Mouse (Mus musculus) forebrain, embryonic 15.5 days (tissue): ENCODE results near the gene Tspan9. TPM values are rescaled to one million over a fixed set of nuclear protein-coding genes. Genes with fewer than 3 reads are reported as not detected.
A peak's percentile ranks its signal among the peaks of the same experiment; 100 is the strongest.

Source experiments
- ATAC-seq: fragments of 200-750 bp; cut with Nextera tagmentation; replicated peaks from 2 replicates; pipeline ENCODE4 v1.8.0; 2017; ENCODE audit warnings: mild to moderate bottlenecking, moderate TSS enrichment, moderate library complexity
- H3K27ac ChIP-seq: fragments of 300-500 bp; sonication (generic); replicated peaks from 2 replicates; pipeline ENCODE4 v1.5.1; 2015; ENCODE audit warnings: mild to moderate bottlenecking, inconsistent platforms
- H3K27me3 ChIP-seq: fragments of 300-500 bp; sonication (generic); 2 replicates; pipeline ENCODE4 v1.6.1; 2015; ENCODE audit warnings: inconsistent platforms
- H3K36me3 ChIP-seq: fragments of 300-500 bp; sonication (generic); 2 replicates; pipeline ENCODE4 v1.6.1; 2015; ENCODE audit warnings: mild to moderate bottlenecking, inconsistent platforms
- H3K4me1 ChIP-seq: fragments of 300-500 bp; sonication (generic); 2 replicates; pipeline ENCODE4 v1.6.1; 2015; ENCODE audit warnings: inconsistent platforms
- H3K4me2 ChIP-seq: fragments of 300-500 bp; sonication (generic); replicated peaks from 2 replicates; pipeline ENCODE4 v1.6.1; 2015; ENCODE audit warnings: mild to moderate bottlenecking, inconsistent platforms
- H3K4me3 ChIP-seq: fragments of 300-500 bp; sonication (generic); 2 replicates; pipeline ENCODE4 v1.5.1; 2015; ENCODE audit warnings: mild to moderate bottlenecking, inconsistent platforms
- H3K9ac ChIP-seq: fragments of 300-500 bp; sonication (generic); replicated peaks from 2 replicates; pipeline ENCODE4 v1.6.1; 2015; ENCODE audit warnings: mild to moderate bottlenecking, inconsistent platforms
- H3K9me3 ChIP-seq: fragments of 300-500 bp; sonication (generic); 2 replicates; pipeline ENCODE4 v1.6.1; 2016; ENCODE audit warnings: inconsistent platforms
- WGBS: fragments of 180-500 bp; shearing (Covaris S2); methylation state at CpG from one replicate; pipeline ENCODE4 v1.1.7; 2015; ENCODE audit warnings: mixed read lengths; 5-methylcytosine and 5-hydroxymethylcytosine counted together
- polyA plus RNA-seq: library from polyadenylated mRNA; unstranded; fragments of >200 nt; fragmentation: Nextera tagmentation; extraction: Ambion mirVana; gene quantifications from 2 replicates; pipeline ENCODE4 v1.2.1, GENCODE M21; 2015

Tspan9 gene
- polyA plus RNA-seq, 1 experiment from 2014 or later, result 45.9 TPM

DNA sequence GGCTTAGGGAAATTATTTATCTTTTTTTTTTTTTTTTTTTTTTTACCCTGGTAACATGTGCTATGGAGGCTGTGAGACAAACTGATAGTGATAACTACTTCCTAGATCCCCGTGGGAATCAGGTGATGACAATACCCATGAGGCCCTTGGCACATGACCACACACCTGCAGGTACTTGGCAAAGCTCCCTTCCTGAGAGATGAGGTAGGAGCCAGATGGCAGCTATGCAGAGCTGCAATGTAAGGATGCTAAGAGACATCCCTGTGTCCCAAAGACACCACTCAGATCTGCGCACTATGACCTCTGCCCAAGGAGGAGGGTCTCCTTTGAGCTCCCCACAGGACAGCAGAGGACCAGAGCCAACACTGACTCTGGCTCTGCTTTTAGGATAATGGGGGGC lies 144.3 kb downstream of the Tspan9 start:
- Histone ChIP-seq H3K27ac (no peak overlapping the region), H3K9me3 (no peaks in the 10 kb centered on the region), H3K36me3 (no peaks in the 10 kb centered on the region), H3K9ac (no peak overlapping the region), H3K4me1 (peaks cover 11% of the 10 kb centered on the region; the same call in 1 of the 2 replicates), H3K27me3 (no peaks in the 10 kb centered on the region), H3K4me2 (no peak overlapping the region), H3K4me3 (no peak overlapping the region)
- WGBS, result 81% methylated on average over 2 of the region's 2 CpGs
- ATAC-seq, result no peak

DNA sequence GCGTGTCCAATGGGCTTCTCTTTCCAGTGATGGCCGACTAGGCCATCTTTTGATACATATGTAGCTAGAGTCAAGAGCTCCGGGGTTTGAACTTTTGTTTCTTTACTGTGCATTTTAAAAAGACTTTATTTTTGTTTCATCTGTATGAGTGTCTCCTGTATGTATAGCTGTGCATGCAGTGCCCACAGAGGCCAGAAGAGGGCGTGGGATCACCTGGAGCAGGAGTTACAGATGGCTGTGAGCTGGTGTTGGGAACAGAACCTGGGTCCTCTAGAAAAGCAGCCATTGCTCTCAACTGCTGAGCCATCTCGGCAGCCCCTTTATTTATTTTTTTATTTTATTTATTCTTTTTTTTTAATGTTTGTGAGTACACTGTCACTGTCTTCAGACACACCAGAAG lies 146.5 kb downstream of the Tspan9 start:
- Histone ChIP-seq H3K9me3 (no peaks in the 10 kb centered on the region), H3K27ac (no peak overlapping the region), H3K4me2 (no peak overlapping the region), H3K27me3 (no peaks in the 10 kb centered on the region), H3K9ac (no peak overlapping the region), H3K36me3 (no peaks in the 10 kb centered on the region), H3K4me3 (no peak overlapping the region), H3K4me1 (0 out of 2 replicates have a peak, but pooled peaks cover 3% of the 10 kb centered on the region)
- WGBS, result 85% methylated on average over 5 of the region's 5 CpGs
- ATAC-seq, result no peak

DNA sequence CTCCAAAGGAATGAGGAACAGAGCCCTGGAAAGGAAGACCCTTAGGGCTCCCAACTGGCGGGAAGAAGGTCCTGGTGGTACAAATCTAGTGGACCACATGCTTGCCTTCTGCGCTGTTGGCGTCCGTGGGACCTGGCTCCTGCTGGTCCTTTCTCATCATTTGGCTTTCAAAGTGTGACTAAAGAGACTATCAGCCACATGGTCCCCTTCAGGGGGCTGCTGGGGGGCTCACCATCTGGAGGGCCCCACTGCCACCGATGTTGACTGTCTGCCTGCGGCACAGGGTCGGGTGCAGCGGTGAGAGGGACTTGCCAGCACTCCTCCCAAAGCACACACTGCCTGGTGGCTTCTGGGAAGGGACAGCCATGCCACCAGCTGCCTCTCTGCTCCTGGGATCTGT lies 150.4 kb downstream of the Tspan9 start:
- Histone ChIP-seq H3K27ac (no peak overlapping the region), H3K9ac (no peak overlapping the region), H3K4me3 (no peak overlapping the region), H3K4me2 (no peak overlapping the region), H3K9me3 (no peaks in the 10 kb centered on the region), H3K36me3 (no peaks in the 10 kb centered on the region), H3K27me3 (no peaks in the 10 kb centered on the region), H3K4me1 (peaks cover 10% of the 10 kb centered on the region)
- WGBS, result 80% methylated on average over 8 of the region's 8 CpGs
- ATAC-seq, result no peak

DNA sequence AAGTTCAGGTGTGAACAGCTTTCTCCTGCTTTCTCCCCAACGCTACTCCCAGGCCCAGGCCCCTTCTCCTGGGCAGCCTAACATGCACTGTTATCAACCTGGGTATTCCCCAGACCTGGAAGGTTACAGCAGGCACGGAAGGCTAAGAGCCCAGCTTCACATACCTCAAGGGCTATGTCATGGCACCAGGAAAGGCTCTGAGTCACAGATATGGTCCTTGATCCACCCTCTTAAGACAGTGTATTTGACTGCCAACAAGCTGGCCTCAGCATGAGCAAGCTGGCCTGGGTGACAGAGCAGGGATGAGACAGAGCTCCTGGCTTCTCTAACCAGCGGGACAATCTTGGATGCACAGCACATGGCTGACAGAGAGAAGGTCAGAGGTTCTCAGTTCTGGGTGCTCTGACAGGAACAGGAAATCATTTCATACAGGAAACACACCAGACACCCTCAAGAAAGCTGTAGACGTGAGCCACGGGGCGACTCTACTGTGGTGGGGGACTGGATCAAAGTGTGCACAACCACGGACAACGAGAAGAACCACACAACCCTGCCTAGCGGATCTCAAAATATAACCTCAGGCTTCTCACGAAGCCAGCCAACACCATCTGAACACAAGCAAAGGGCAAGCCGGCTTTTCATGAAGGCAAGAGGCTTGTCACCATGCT lies 151.8 kb downstream of the Tspan9 start:
- H3K4me2 ChIP-seq, result no peak overlapping the region
- ATAC-seq, result no peak
- 94% methylated on average over 11 of the region's 11 CpGs for WGBS
- no peaks in the 10 kb centered on the region for H3K36me3 ChIP-seq
- H3K9ac ChIP-seq, result no peak overlapping the region
- H3K4me3 ChIP-seq, result no peak overlapping the region
- no peak overlapping the region for H3K27ac ChIP-seq
- H3K9me3 ChIP-seq, result no peaks in the 10 kb centered on the region
- peaks cover 10% of the 10 kb centered on the region for H3K4me1 ChIP-seq
- H3K27me3 ChIP-seq, result no peaks in the 10 kb centered on the region

DNA sequence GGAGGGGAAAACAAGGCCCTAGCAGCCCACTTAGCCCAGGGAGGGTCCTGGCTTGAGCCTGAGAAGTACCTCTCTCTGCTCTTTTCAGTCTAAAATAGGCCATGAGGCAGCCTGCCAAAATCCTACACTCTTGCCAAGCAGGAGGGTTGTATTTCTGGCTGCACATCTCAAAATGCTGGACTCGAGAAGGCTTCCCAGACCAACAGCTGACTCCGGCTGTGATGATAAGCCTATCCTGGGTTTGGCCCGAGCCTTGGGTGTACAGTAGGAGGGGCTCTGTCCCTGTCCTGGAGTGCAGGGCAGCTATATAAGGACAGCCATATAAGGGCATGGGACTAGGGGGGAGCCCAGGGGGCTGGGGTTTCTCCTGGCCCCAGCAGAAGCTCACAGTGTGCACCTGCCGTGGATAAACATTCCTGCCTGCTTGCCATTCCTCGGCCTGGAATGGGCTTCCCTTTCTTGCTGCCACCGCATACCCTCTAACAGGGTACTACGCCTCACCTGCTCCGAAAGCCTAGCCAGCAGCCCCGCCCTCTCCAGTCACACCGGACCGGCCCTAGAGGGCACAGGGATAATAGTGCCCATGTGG lies 153.7 kb downstream of the Tspan9 start:
- Histone ChIP-seq H3K36me3 (no peaks in the 10 kb centered on the region), H3K4me2 (no peak overlapping the region), H3K27me3 (no peaks in the 10 kb centered on the region), H3K9ac (no peak overlapping the region), H3K9me3 (no peaks in the 10 kb centered on the region), H3K4me3 (no peak overlapping the region), H3K27ac (no peak overlapping the region), H3K4me1 (peaks cover 10% of the 10 kb centered on the region)
- ATAC-seq, result peak; percentile 42
- WGBS, result 64% methylated on average over 11 of the region's 11 CpGs

DNA sequence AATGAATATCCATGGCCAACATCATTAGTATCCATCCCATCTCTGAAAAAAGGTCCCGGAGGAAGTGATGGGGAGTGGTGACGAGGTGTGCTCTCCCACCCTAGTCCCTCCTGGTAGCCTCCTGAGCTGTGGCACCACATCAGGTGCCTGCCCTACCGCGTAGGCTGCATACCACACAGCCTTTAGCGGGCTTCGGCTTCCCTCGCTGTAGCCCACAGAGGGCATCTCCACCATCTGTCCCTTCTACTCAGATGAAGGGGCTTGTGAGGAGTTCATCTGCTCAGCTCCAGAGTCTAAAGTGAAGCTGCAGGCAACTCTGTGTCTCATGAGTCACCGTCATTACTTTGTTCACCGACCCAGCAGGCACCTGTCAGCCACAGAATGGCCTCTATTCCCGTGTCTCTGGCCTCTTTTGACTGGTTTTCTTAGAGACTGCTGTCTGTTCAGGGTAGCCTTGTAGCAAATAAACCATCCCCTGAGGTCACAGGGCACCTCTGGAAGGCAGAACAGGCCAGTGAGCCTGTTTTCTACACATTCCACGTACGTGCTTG lies 154.4 kb downstream of the Tspan9 start:
- 69% methylated on average over 12 of the region's 12 CpGs for WGBS
- no peak overlapping the region for H3K4me3 ChIP-seq
- no peaks in the 10 kb centered on the region for H3K9me3 ChIP-seq
- no peak overlapping the region for H3K9ac ChIP-seq
- peaks cover 10% of the 10 kb centered on the region for H3K4me1 ChIP-seq
- no peaks in the 10 kb centered on the region for H3K36me3 ChIP-seq
- no peak overlapping the region for H3K27ac ChIP-seq
- no peaks in the 10 kb centered on the region for H3K27me3 ChIP-seq
- no peak for ATAC-seq
- H3K4me2 ChIP-seq, result no peak overlapping the region

DNA sequence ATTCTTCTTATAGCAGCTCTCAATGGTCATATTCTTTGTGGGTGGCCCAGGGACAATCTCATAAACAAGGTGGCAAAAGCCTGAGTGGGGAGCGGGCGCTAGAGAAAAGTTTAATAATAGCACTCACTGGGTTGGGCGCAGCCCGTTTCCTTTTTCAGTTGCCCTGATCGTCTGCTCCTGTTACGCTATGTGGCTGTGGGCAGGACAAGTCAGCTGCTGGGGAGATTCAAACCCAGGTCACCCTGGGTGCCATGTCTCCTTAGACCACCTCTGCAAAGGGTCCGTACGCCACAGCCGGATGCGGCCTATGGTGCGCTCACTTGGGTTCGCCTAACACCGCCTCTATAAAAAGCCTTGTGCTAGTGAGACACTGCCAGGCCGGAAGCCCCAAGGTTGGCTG lies 156.0 kb downstream of the Tspan9 start:
- Histone ChIP-seq H3K9me3 (no peaks in the 10 kb centered on the region), H3K4me3 (no peak overlapping the region), H3K27ac (no peak overlapping the region), H3K9ac (no peak overlapping the region), H3K4me2 (no peak overlapping the region), H3K4me1 (peaks cover 10% of the 10 kb centered on the region), H3K27me3 (no peaks in the 10 kb centered on the region), H3K36me3 (no peaks in the 10 kb centered on the region)
- 95% methylated on average over 14 of the region's 14 CpGs for WGBS
- ATAC-seq, result no peak

DNA sequence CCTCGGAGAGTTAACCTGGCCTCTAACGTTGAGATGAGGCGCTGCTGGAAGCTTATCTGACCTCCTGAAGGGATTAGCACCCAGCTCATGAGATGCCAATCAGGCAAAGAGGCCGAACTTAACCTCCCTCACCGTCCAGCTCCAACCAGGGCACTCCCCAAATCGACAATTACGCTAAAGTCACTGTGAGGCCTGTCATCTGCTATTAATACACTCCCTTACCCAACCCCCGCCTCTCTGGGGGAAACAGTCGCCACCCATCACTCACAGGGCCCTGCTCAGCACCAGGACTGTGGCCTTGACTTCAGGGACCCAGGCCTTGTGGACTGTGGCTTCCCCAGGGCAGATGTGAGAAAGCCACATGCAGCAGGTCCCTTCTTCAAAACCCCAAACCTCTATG lies 157.0 kb downstream of the Tspan9 start:
- no peaks in the 10 kb centered on the region for H3K9me3 ChIP-seq
- ATAC-seq, result no peak
- no peak overlapping the region for H3K4me3 ChIP-seq
- no peak overlapping the region for H3K4me2 ChIP-seq
- WGBS, result 58% methylated on average over 9 of the region's 9 CpGs
- H3K4me1 ChIP-seq, result peaks cover 13% of the 10 kb centered on the region
- H3K27me3 ChIP-seq, result no peaks in the 10 kb centered on the region
- H3K27ac ChIP-seq, result no peak overlapping the region
- H3K36me3 ChIP-seq, result no peaks in the 10 kb centered on the region
- H3K9ac ChIP-seq, result no peak overlapping the region

DNA sequence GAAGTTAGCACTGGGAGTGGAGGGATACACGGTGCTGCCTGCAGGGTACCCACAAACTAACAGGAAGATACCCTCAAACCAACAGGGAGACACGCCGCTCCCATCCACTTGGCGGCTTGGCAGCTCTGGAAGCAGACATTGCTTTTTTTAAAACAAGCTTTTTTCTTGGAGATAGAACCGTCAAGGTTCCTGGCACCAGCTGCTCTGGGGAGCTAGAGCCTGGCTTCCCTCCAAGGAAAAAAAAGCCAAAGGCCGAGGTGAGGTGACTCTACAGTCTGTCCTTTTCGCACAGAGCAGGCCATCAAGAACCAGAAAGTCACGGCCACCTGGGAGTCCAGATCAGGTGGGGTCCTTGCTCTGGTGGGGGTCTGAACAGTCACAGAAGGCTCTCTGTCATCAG lies 162.2 kb downstream of the Tspan9 start:
- Histone ChIP-seq H3K27me3 (no peaks in the 10 kb centered on the region), H3K9me3 (no peaks in the 10 kb centered on the region), H3K4me1 (peaks cover 11% of the 10 kb centered on the region), H3K9ac (no peak overlapping the region), H3K36me3 (no peaks in the 10 kb centered on the region), H3K27ac (no peak overlapping the region), H3K4me3 (no peak overlapping the region), H3K4me2 (no peak overlapping the region)
- WGBS, result 59% methylated on average over 8 of the region's 8 CpGs
- no peak for ATAC-seq

DNA sequence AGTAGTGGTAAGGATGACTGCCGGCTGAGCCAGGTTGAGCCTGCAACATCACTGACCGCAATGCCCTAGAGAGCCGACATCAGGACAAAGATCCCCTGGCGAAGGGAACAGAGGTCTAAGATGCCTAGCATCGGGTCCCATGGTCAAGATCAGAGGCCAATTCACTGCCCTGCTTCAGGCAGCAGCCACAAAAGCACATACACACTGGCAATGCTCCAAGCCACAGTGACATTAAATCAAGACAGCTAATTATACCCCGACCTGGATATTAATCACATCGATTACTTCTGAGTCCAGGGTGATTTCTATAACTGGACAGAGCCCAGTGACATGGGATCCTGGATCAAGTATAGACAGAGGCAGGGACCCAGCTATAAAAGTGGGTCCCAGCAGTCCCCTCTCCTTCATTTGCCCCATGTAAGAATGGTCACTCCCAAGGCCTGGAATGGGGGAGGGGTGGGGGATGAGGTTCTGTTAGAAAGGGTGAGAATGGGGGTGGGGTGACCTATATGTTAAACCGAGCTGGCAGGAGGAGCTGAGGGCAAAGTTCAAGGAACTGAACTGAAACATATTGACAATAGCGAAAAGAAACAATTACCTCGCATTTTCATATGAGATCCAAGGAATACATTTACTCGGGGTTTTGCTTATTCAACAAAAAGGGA lies 162.9 kb downstream of the Tspan9 start:
- no peak overlapping the region for H3K9ac ChIP-seq
- no peak overlapping the region for H3K4me2 ChIP-seq
- H3K4me3 ChIP-seq, result no peak overlapping the region
- no peaks in the 10 kb centered on the region for H3K27me3 ChIP-seq
- H3K4me1 ChIP-seq, result peaks cover 11% of the 10 kb centered on the region
- 65% methylated on average over 11 of the region's 11 CpGs for WGBS
- ATAC-seq, result no peak
- H3K27ac ChIP-seq, result no peak overlapping the region
- H3K9me3 ChIP-seq, result no peaks in the 10 kb centered on the region
- no peaks in the 10 kb centered on the region for H3K36me3 ChIP-seq

DNA sequence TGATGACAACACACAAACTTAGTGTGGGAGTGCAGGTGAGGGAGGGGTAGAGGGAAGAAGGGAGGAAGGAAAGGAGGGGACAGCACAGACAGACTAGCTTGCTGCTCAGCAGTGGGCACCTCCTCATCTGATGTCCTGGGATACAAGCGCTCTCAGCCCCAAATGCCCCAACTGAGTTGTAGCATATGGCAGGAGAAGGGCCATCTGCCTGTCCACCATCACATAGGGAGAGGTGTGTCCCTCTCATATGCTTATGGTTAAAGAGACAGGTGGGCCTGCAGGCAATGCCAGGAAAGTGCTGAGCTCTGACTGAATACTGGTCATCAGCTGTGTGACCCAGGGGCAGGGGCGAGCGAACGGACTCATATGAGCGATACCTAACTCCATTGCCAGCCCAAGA lies 163.6 kb downstream of the Tspan9 start:
- Histone ChIP-seq H3K27me3 (no peaks in the 10 kb centered on the region), H3K27ac (no peak overlapping the region), H3K9me3 (no peaks in the 10 kb centered on the region), H3K4me2 (no peak overlapping the region), H3K36me3 (no peaks in the 10 kb centered on the region), H3K9ac (no peak overlapping the region), H3K4me1 (peaks cover 11% of the 10 kb centered on the region), H3K4me3 (no peak overlapping the region)
- ATAC-seq, result no peak
- WGBS, result 95% methylated on average over 5 of the region's 5 CpGs

DNA sequence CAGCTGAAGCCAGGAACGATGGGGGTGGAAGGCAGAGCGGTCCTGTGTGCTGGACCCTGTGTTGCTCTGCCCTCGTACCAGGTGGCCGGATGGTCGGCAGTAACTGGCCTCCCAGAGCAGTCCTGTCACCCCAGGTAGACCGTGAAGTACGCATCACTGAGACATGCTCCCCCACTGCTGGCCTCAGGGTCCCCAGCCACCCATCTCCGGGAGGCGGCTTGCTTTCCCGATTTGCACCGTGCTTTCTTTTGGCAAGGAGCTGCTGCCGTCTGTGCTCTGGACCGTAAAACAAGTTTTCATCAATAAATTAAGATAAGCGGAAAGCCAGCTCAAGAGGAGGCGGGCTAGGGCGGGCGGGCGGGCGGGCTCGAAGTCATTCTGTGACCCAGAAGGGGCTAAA lies 164.5 kb downstream of the Tspan9 start:
- Histone ChIP-seq H3K9ac (no peak overlapping the region), H3K9me3 (no peaks in the 10 kb centered on the region), H3K4me3 (no peak overlapping the region), H3K4me2 (no peak overlapping the region), H3K36me3 (no peaks in the 10 kb centered on the region), H3K27me3 (no peaks in the 10 kb centered on the region), H3K4me1 (peaks cover 15% of the 10 kb centered on the region), H3K27ac (no peak overlapping the region)
- no peak for ATAC-seq
- WGBS, result 51% methylated on average over 20 of the region's 20 CpGs
